Mouse (Mus musculus) limb, embryonic 11.5 days (tissue): ENCODE data around the gene Ccdc167. TPM values are rescaled to one million over a fixed set of nuclear protein-coding genes. Genes with fewer than 3 reads are reported as not detected.
"Not testable (repeated sequence)": the region's sequence is repeated elsewhere in the genome, so short reads cannot be mapped to it uniquely, and the experiment has no call there.

Experiments
- ATAC-seq: fragments of 200-750 bp; cut with Nextera tagmentation; 2 replicates; pipeline ENCODE4 v1.8.0; 2017; ENCODE audit warnings: low read depth; ENCODE audit not compliant: insufficient number of reproducible peaks, low FRiP score, low TSS enrichment
- DNase-seq: peaks from one replicate; pipeline ENCODE4 v3.0.0-alpha.2; 2015; ENCODE audit warnings: low spot score
- H3K27ac ChIP-seq: fragments of 300-500 bp; sonication (generic); replicated peaks from 2 replicates; pipeline ENCODE4 v1.5.1; 2014; ENCODE audit warnings: low read depth, mild to moderate bottlenecking, low read length
- H3K27me3 ChIP-seq: fragments of 300-500 bp; sonication (generic); 2 replicates; pipeline ENCODE4 v1.6.1; 2014; ENCODE audit warnings: mild to moderate bottlenecking, low read length, mixed read lengths; ENCODE audit not compliant: control insufficient read depth, insufficient read depth
- H3K36me3 ChIP-seq: fragments of 300-500 bp; sonication (generic); 2 replicates; pipeline ENCODE4 v1.6.1; 2014; ENCODE audit warnings: mild to moderate bottlenecking, low read length, moderate library complexity, mixed read lengths; ENCODE audit not compliant: control insufficient read depth, insufficient read depth
- H3K4me1 ChIP-seq: fragments of 300-500 bp; sonication (generic); 2 replicates; pipeline ENCODE4 v1.6.1; 2014; ENCODE audit warnings: low read length, mixed read lengths; ENCODE audit not compliant: control insufficient read depth, insufficient read depth
- H3K4me2 ChIP-seq: fragments of 300-500 bp; sonication (generic); 2 replicates; pipeline ENCODE4 v1.6.1; 2014; ENCODE audit warnings: low read depth, mild to moderate bottlenecking, moderate library complexity; ENCODE audit not compliant: severe bottlenecking
- H3K4me3 ChIP-seq: fragments of 300-500 bp; sonication (generic); 2 replicates; pipeline ENCODE4 v1.5.1; 2014; ENCODE audit warnings: low read depth, low read length
- H3K9ac ChIP-seq: fragments of 300-500 bp; sonication (generic); 2 replicates; pipeline ENCODE4 v1.6.1; 2014; ENCODE audit warnings: mild to moderate bottlenecking, low read length
- H3K9me3 ChIP-seq: fragments of 300-500 bp; sonication (generic); 2 replicates; pipeline ENCODE4 v1.6.1; 2016; ENCODE audit warnings: low read length; ENCODE audit not compliant: control insufficient read depth
- WGBS: fragments of 180-500 bp; shearing (Covaris S2); extraction: QIAGEN DNeasy Blood & Tissue Kit; methylation state at CpG from one replicate; pipeline ENCODE4 v1.1.7; 2014; 5-methylcytosine and 5-hydroxymethylcytosine counted together
- polyA plus RNA-seq: library from polyadenylated mRNA; unstranded; fragments of >200 nt; fragmentation: Nextera tagmentation; extraction: Ambion mirVana; gene quantifications from 2 replicates; pipeline ENCODE4 v1.2.1, GENCODE M21; 2014

The Ccdc167 gene
- polyA plus RNA-seq, 1 experiment from 2014 or later: 20.0 TPM

GRCm38 (mm10) chr17:29728082-29728481 lies 11.2 kb upstream of the Ccdc167 start:
- no peaks in the 10 kb centered on the region for H3K36me3 ChIP-seq
- H3K27me3 ChIP-seq: no peaks in the 10 kb centered on the region
- H3K9ac ChIP-seq: no peak overlapping the region
- WGBS: 61% methylated on average over 8 of the region's 8 CpGs
- no peak for ATAC-seq
- no peak for DNase-seq
- H3K4me1 ChIP-seq: peaks cover 7% of the 10 kb centered on the region; the same call in 1 of the 2 replicates
- H3K4me2 ChIP-seq: no peak overlapping the region
- H3K27ac ChIP-seq: no peak overlapping the region
- H3K9me3 ChIP-seq: no peaks in the 10 kb centered on the region
- H3K4me3 ChIP-seq: no peak overlapping the region

- H3K9me3 ChIP-seq: no peaks in the 10 kb centered on the region
- H3K27me3 ChIP-seq: no peaks in the 10 kb centered on the region
- DNase-seq: no peak
- no peak overlapping the region for H3K27ac ChIP-seq
- WGBS: 75% methylated on average over 6 of the region's 6 CpGs
- no peaks in the 10 kb centered on the region for H3K4me1 ChIP-seq
- H3K9ac ChIP-seq: no peak overlapping the region
- no peak for ATAC-seq
- H3K4me3 ChIP-seq: no peak overlapping the region
- no peak overlapping the region for H3K4me2 ChIP-seq
- no peaks in the 10 kb centered on the region for H3K36me3 ChIP-seq
These were observed 8.3 kb upstream of the Ccdc167 start for GRCm38 (mm10) chr17:29725027-29725620.

DNA sequence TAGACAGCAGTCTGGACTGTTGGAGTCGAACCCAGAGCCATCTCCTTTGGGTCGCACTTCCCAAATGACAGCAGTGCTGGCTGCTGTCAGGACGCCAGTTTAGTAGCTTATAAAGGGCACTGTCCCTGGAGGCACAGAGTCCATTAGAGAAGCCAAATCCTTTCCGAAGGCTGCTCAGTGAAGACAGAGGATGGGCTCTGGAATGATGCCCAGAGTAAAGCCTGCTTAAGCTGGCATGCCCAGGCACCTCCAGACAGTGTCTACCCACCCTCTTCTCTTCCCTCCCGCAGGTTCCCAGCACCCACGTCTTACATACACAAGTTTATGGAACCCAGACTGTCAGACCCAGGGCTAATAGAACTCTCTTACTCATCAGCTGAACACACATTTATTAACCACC lies 7.8 kb upstream of the Ccdc167 start:
- ATAC-seq (no peak), DNase-seq (no peak)
- Histone ChIP-seq H3K27me3 (no peaks in the 10 kb centered on the region), H3K4me3 (no peak overlapping the region), H3K27ac (no peak overlapping the region), H3K9me3 (no peaks in the 10 kb centered on the region), H3K36me3 (no peaks in the 10 kb centered on the region), H3K9ac (no peak overlapping the region), H3K4me2 (no peak overlapping the region), H3K4me1 (no peaks in the 10 kb centered on the region)
- 80% methylated on average over 6 of the region's 6 CpGs for WGBS

- Histone ChIP-seq H3K27ac (no peak overlapping the region), H3K4me3 (no peak overlapping the region), H3K27me3 (no peaks in the 10 kb centered on the region), H3K4me1 (peaks cover 7% of the 10 kb centered on the region), H3K4me2 (no peak overlapping the region), H3K9ac (no peak overlapping the region), H3K9me3 (no peaks in the 10 kb centered on the region), H3K36me3 (no peaks in the 10 kb centered on the region)
- ATAC-seq (no peak), DNase-seq (no peak)
- 70% methylated on average over 11 of the region's 11 CpGs for WGBS
These were observed 4.0 kb upstream of the Ccdc167 start for GRCm38 (mm10) chr17:29720755-29721365.

GRCm38 (mm10) chr17:29719628-29720575 lies 3.1 kb upstream of the Ccdc167 start:
- Histone ChIP-seq H3K4me2 (no peak overlapping the region), H3K4me3 (no peak overlapping the region), H3K9ac (no peak overlapping the region), H3K27ac (no peak overlapping the region), H3K36me3 (no peaks in the 10 kb centered on the region), H3K27me3 (no peaks in the 10 kb centered on the region), H3K4me1 (peaks cover 7% of the 10 kb centered on the region), H3K9me3 (no peaks in the 10 kb centered on the region)
- no peak for DNase-seq
- no peak for ATAC-seq
- 81% methylated on average over 13 of the region's 13 CpGs for WGBS

- no peak overlapping the region for H3K4me2 ChIP-seq
- no peak overlapping the region for H3K9ac ChIP-seq
- no peaks in the 10 kb centered on the region for H3K9me3 ChIP-seq
- DNase-seq: no peak
- ATAC-seq: no peak
- H3K27me3 ChIP-seq: no peaks in the 10 kb centered on the region
- no peak overlapping the region for H3K27ac ChIP-seq
- H3K4me1 ChIP-seq: peaks cover 7% of the 10 kb centered on the region
- no peaks in the 10 kb centered on the region for H3K36me3 ChIP-seq
- 90% methylated on average over 8 of the region's 8 CpGs for WGBS
- H3K4me3 ChIP-seq: no peak overlapping the region
These were observed 1.8 kb upstream of the Ccdc167 start for GRCm38 (mm10) chr17:29718660-29719059.

GRCm38 (mm10) chr17:29713734-29714133 lies 3.1 kb downstream of the Ccdc167 start:
- ATAC-seq, H3K27ac ChIP-seq, DNase-seq, H3K27me3 ChIP-seq, H3K36me3 ChIP-seq, H3K4me3 ChIP-seq, H3K9me3 ChIP-seq, H3K4me2 ChIP-seq, H3K9ac ChIP-seq: not testable (repeated sequence)
- H3K4me1 ChIP-seq: peaks cover 47% of the 10 kb centered on the region
- 97% methylated on average over 4 of the region's 4 CpGs for WGBS

- Histone ChIP-seq H3K9ac (no peak overlapping the region), H3K9me3 (no peaks in the 10 kb centered on the region), H3K36me3 (no peaks in the 10 kb centered on the region), H3K4me1 (peaks cover 51% of the 10 kb centered on the region), H3K27ac (no peak overlapping the region), H3K4me2 (no peak overlapping the region), H3K27me3 (no peaks in the 10 kb centered on the region), H3K4me3 (no peak overlapping the region)
- peak; percentile 60 for DNase-seq
- no peak for ATAC-seq
- 41% methylated on average over 7 of the region's 7 CpGs for WGBS
These were observed 4.3 kb downstream of the Ccdc167 start for GRCm38 (mm10) chr17:29712565-29712964.
